Mouse (Mus musculus) urinary bladder, adult 18-20 months (tissue): ENCODE results near the gene Cpeb3.

ENCODE experiments used
- DNase-seq, 2 experiments: peaks; one replicate each; pipeline ENCODE4 v3.0.0; 2022; ENCODE audit warnings: low spot score in 2 of 2, mixed read lengths in 2 of 2

Cpeb3 gene

GRCm38 (mm10) chr19:37029771-37030170 lies 178.6 kb downstream of the Cpeb3 start:
- no peak for DNase-seq

DNA sequence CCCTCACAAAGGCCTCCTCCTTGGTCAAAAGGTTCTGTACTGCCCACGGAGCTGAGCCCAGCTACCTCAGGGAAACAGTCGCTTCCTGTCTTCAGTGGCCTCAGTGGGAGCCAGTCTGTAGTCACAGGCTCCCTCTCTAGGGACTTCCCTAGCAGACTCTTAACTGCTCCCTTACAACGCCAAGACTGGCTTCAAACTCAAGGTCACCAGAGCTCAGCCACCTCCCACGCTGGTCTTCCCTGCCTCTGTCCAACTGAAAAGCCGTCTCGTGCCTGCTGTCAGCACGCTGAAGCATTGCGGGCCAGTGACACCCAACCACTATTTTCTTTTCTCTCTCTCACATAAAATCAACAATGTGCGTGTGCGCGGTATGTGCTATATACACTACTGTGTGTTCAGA lies 182.0 kb downstream of the Cpeb3 start:
- DNase-seq = no peak

- DNase-seq = no peak
Measured at GRCm38 (mm10) chr19:37025839-37026319, 182.5 kb downstream of the Cpeb3 start.

- DNase-seq = no peak
Measured at GRCm38 (mm10) chr19:37022146-37022545, 186.3 kb downstream of the Cpeb3 start.

DNA sequence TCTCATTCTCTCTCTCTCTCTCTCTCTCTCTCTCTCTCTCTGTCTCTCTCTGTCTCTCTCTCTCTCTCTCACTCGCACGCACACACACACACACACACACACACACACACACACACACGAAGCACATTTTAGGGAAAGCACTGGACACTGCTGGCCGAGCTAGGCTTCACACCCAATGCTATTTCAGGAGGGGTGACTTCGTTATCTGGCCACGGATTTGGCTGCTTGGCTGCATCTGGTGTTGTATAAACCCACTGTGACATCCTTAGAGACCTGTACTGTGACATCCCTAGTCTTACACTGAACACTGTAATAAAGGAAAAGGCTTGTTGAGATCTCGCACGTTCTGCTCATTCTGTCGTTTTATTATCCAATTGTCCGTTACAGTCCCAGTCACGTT lies 187.4 kb downstream of the Cpeb3 start:
- DNase-seq = no peak

DNA sequence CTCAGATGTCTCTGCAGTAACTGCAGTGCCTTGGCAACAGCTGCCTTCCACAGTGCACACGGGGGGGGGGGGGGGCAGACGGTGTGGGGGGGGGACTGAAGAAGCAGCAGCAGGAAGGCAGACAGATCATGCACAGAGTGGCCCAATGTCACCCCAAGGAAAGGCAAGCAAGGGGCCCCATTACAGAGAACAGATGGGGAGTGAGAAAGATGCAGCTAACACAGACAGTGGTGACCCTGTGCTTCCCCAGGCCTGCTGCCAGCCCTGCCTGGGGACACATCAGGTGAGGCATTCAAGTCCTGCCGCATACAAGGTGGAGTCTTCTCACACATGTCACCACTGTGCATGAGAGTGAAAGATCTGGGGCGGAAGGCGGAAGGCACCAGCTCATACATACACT lies 187.9 kb downstream of the Cpeb3 start:
- no peak for DNase-seq

DNA sequence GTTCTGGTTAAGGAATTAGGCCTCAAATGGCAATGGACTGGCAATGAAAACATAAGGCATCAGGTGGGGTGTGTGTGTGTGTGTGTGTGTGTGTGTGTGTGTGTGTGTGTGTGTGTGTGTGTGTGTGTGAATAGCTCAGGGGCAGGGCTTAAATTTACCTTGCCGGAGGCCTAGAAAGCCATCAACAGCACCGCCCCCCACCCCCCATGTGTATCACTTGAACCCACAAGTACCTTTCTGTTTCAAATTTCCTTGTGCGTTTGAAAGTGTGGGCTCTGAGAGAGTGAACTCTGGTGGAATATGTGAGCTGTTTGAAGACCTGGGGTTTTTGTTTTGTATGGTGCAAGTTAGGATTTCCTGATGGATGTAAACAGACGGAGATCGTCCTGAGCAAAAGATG lies 189.5 kb downstream of the Cpeb3 start:
- DNase-seq = no peak

DNA sequence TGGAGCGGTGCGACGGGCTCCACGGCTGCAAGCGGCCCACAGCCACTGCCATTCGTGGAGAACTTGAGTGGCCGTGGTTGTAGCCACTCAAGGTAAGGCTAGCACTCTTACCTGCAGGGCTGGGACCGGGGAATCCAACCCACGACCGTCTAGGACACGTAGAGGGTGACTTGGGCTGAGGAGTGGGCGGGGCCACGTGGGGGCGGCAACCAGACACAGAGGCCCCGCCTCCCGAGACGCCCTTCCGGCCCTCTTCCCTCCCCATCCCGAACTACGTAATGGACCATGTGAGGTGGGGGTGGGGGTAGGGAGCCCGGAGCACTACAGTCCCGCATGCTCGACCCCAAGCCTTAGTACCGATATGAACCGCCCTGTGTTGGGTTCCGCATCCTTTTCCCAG lies 190.0 kb downstream of the Cpeb3 start:
- DNase-seq = peak; percentile 42 to 48

- no peak for DNase-seq
Measured at GRCm38 (mm10) chr19:37016890-37017289, 191.5 kb downstream of the Cpeb3 start.

DNA sequence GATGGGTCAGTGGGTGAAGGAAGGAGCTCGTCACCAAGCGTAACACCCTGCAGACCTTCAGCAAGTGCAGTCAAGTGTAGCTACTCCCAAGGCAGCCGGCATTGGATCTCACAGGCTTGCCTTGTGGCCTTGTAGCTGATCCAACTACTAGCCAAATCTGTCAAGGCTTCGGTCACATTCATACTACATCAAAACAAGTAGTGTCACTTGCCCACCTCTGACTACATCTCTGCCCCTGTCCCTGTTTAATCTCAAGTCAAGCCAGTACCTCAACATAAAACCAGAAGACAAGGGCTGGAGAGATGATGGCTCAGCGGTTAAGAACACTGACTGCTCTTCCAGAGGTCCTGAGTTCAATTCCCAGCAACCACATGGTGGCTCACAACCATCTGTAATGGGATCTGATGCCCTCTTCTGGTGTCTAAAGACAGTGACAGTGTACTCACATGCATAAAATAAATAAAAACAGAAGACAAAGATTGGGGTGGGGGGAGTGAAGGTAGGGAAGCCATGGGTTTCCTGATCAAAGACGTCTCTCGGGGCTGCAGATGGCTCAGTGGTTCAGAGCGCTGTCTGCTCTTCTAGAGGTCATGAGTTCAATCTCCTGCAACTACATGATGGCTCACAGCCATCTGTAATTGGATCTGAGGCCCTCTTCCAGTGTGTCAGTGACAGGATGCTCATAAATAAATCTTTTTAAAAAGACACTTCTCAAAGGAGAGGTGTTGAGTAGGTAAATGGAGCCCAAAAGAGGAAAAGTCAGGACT lies 194.0 kb downstream of the Cpeb3 start:
- DNase-seq = no peak

DNA sequence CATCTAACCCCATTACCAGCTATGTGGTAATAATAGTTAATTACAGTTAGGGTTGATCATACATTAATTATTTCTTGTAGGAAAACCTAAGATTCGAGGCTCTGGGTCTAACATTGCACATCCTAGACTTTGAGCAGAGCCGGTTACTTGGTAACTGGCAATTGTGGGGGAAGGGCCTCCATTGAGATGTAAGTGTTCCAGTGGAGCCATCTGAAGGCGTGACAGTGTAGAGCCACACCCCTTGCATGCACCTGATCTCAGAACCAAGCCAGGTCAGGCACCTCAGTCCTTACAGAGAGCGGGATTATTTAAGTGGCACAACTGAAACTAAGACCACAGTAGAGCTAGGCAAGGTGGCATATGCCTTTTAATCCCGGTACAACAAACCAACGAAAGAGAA lies 194.9 kb downstream of the Cpeb3 start:
- no peak for DNase-seq

DNA sequence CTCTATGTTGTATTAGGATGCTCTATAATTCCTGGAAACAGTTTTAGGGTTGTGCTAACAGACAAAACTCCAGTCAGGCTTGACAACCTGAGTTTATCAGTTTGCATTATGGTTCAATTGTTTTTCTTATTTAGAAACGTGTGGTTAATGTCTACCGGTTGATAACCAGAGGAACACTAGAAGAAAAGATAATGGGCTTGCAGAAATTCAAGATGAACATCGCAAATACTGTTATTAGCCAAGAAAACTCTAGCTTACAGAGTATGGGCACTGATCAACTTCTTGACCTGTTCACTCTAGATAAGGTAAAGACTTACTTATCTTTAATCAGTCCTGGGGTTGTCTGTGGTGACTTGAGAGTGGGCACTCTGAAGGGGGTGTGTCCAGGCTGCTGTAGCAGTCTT lies 198.5 kb downstream of the Cpeb3 start:
- no peak for DNase-seq

GRCm38 (mm10) chr19:37004557-37004956 lies 203.8 kb downstream of the Cpeb3 start:
- DNase-seq = no peak
